13 mouse cellular contexts compared by ENCODE assay signal in genomic region chr17:87349069-87349468, GRCm38 (mm10).
DNase-seq lines count a peak whose midpoint lies in the region; ATAC-seq and TF ChIP-seq lines count a peak whose summit lies in the region.
"Had no signal": no experiment of that assay in that cellular context is flagged by ENCODE, and none has a peak within 500 bp of the region (broad histone marks: within the 10 kb centered on the region; RNA-seq: fewer than 3 reads in every experiment).

No protein-coding gene starts in this region.

- H3K9ac ChIP-seq in heart, embryonic 12.5 days, result no peak overlapping the region
- no peak overlapping the region for H3K9ac ChIP-seq in lung, embryonic 14.5 days
- no peak overlapping the region for H3K9ac ChIP-seq in forebrain, postnatal 0 days
- H3K9ac ChIP-seq: limb, embryonic 13.5 days; lung, embryonic 15.5 days had no signal

- no peak overlapping the region for H3K27ac ChIP-seq in heart, embryonic 12.5 days (ENCODE audit: poor library complexity, severe bottlenecking)
- H3K27ac ChIP-seq in lung, embryonic 14.5 days (ENCODE audit: low read depth), result no peak overlapping the region
- no peak overlapping the region for H3K27ac ChIP-seq in forebrain, postnatal 0 days (ENCODE audit: low read depth, low read length)
- H3K27ac ChIP-seq: limb, embryonic 13.5 days; lung, embryonic 15.5 days had no signal

- peak; percentile 88 for DNase-seq in heart, adult 11 months
- peak; percentile 42 for DNase-seq in lung, embryonic 14.5 days
- DNase-seq in lung, postnatal 10 days, result no peak
- DNase-seq in forebrain, postnatal 0 days, result no peak
- peak; percentile 20 for DNase-seq in yolk sac, embryonic 10.5 days (ENCODE audit: low spot score)
- DNase-seq in adrenal gland, adult 8-10 months, result no peak
- DNase-seq: adrenal gland, postnatal 10 days; heart, postnatal 4 days; thymus, adult 2 months had no signal

- 34% methylated on average over 9 of the region's 9 CpGs for WGBS in heart, embryonic 12.5 days
- 26% methylated on average over 9 of the region's 9 CpGs for WGBS in lung, embryonic 14.5 days
- WGBS in forebrain, postnatal 0 days, result 26% methylated on average over 9 of the region's 9 CpGs

- peaks cover 38% of the 10 kb centered on the region for H3K4me1 ChIP-seq in heart, embryonic 12.5 days (replicated peaks)
- peaks cover 21% of the 10 kb centered on the region for H3K4me1 ChIP-seq in lung, embryonic 14.5 days (ENCODE audit: insufficient read depth)
- H3K4me1 ChIP-seq in forebrain, postnatal 0 days (ENCODE audit: insufficient read depth), result no peaks in the 10 kb centered on the region

- no peak overlapping the region for H3K4me2 ChIP-seq in heart, embryonic 12.5 days
- no peak overlapping the region for H3K4me2 ChIP-seq in lung, embryonic 14.5 days
- H3K4me2 ChIP-seq in forebrain, postnatal 0 days (ENCODE audit: low read depth), result no peak overlapping the region
- H3K4me2 ChIP-seq: limb, embryonic 13.5 days; lung, embryonic 15.5 days had no signal

- 0 out of 2 replicates have a peak, but pooled peaks cover 3% of the 10 kb centered on the region for H3K27me3 ChIP-seq in heart, embryonic 12.5 days (replicated peaks)
- no peaks in the 10 kb centered on the region for H3K27me3 ChIP-seq in lung, embryonic 14.5 days (ENCODE audit: insufficient read depth, low read length)
- H3K27me3 ChIP-seq in forebrain, postnatal 0 days (ENCODE audit: insufficient read depth, low read length), result no peaks in the 10 kb centered on the region
- H3K27me3 ChIP-seq: lung, embryonic 15.5 days; Patski had no signal

- 0 out of 2 replicates have a peak, but pooled peaks cover 2% of the 10 kb centered on the region for H3K9me3 ChIP-seq in heart, embryonic 12.5 days (replicated peaks)
- H3K9me3 ChIP-seq in lung, embryonic 14.5 days (ENCODE audit: low read depth, low read length), result no peaks in the 10 kb centered on the region
- no peaks in the 10 kb centered on the region for H3K9me3 ChIP-seq in forebrain, postnatal 0 days (ENCODE audit: low read length)
- H3K9me3 ChIP-seq: limb, embryonic 13.5 days; lung, embryonic 15.5 days had no signal

- H3K4me3 ChIP-seq in heart, embryonic 12.5 days, result no peak overlapping the region
- no peak overlapping the region for H3K4me3 ChIP-seq in lung, embryonic 14.5 days (ENCODE audit: low read depth, low read length)
- H3K4me3 ChIP-seq in forebrain, postnatal 0 days (ENCODE audit: low read depth, low read length), result no peak overlapping the region
- H3K4me3 ChIP-seq: limb, embryonic 13.5 days; lung, embryonic 15.5 days had no signal

- TF ChIP-seq CTCF in lung, embryonic 14.5 days (IDR thresholded peaks at IDR 0.05; ENCODE audit: low read depth), result peak; percentile 27; the same call in 1 of the 2 replicates
- no peak; the same call in 1 of the 2 replicates for TF ChIP-seq CTCF in forebrain, postnatal 0 days (IDR thresholded peaks at IDR 0.05; ENCODE audit: low read depth)

- ATAC-seq in heart, embryonic 12.5 days (ENCODE audit: insufficient number of reproducible peaks, low FRiP score), result no peak
- no peak for ATAC-seq in lung, embryonic 14.5 days (ENCODE audit: insufficient read depth)
- peak; percentile 72 for ATAC-seq in forebrain, postnatal 0 days
- ATAC-seq: Patski had no signal

- no peaks in the 10 kb centered on the region for H3K36me3 ChIP-seq in heart, embryonic 12.5 days
- H3K36me3 ChIP-seq in lung, embryonic 14.5 days (ENCODE audit: insufficient read depth), result no peaks in the 10 kb centered on the region
- H3K36me3 ChIP-seq in forebrain, postnatal 0 days (ENCODE audit: insufficient read depth), result no peaks in the 10 kb centered on the region
- H3K36me3 ChIP-seq: limb, embryonic 13.5 days; lung, embryonic 15.5 days had no signal

Comparison
In these comparisons a context has a peak if more than half of its experiments do, and no peak if none do; other contexts are left out.
1. DNase-seq: peak in heart, adult 11 months (single experiment), lung, embryonic 14.5 days (single experiment) and yolk sac, embryonic 10.5 days (single experiment); none in lung, postnatal 10 days (single experiment), forebrain, postnatal 0 days (single experiment) and adrenal gland, adult 8-10 months (single experiment).